Mouse (Mus musculus): ENCODE data around the gene Klf5. TPM values are rescaled to one million over a fixed set of nuclear protein-coding genes. Genes with fewer than 3 reads are reported as not detected.
A peak's percentile ranks its signal among the peaks of the same experiment; 100 is the strongest.

The Klf5 gene
- polyA plus RNA-seq (2015; fragmentation: Nextera tagmentation; extraction: Ambion mirVana), result 3.2 and 3.6 TPM in 2 replicates

- Histone ChIP-seq H3K4me1 (ENCODE audit: control insufficient read depth, insufficient read depth, low read depth, low read length) (peaks cover 13% of the 10 kb centered on the region), H3K27me3 (replicated peaks; ENCODE audit: control insufficient read depth, insufficient read depth, low read length) (peaks cover 4% of the 10 kb centered on the region; the same call in 1 of the 2 replicates), H3K4me3 (ENCODE audit: low read length) (peak within 1 kb of the TSS; percentile 74), H3K36me3 (ENCODE audit: control insufficient read depth, insufficient read depth, low read length) (no peaks in the 10 kb centered on the region), H3K9ac (ENCODE audit: low read depth, low read length) (peak within 1 kb of the TSS; percentile 72), H3K4me2 (ENCODE audit: low read length) (peak within 1 kb of the TSS; percentile 94), H3K9me3 (ENCODE audit: control insufficient read depth, low read length) (no peaks in the 10 kb centered on the region), H3K27ac (ENCODE audit: low read depth, low read length) (0 out of 2 replicates have a peak within 1 kb of the TSS, but pooled peaks have one; percentile 31)
- WGBS, result under 1% methylated on average over 56 of the region's 67 CpGs
- peak; percentile 98 for ATAC-seq
Observed at GRCm38 (mm10) chr14:99298385-99299021, at the start of gene Klf5. Gene Klf5, plus strand, starts transcription at chr14:99298691.

GRCm38 (mm10) chr14:99262026-99262425, 36.5 kb upstream of the Klf5 start:
- Histone ChIP-seq H3K27ac (ENCODE audit: low read depth, low read length) (no peak overlapping the region), H3K36me3 (ENCODE audit: control insufficient read depth, insufficient read depth, low read length) (no peaks in the 10 kb centered on the region; the same call in 1 of the 2 replicates), H3K4me2 (ENCODE audit: low read length) (no peak overlapping the region), H3K27me3 (replicated peaks; ENCODE audit: control insufficient read depth, insufficient read depth, low read length) (no peaks in the 10 kb centered on the region), H3K4me3 (ENCODE audit: low read length) (no peak overlapping the region), H3K9me3 (ENCODE audit: control insufficient read depth, low read length) (no peaks in the 10 kb centered on the region), H3K4me1 (ENCODE audit: control insufficient read depth, insufficient read depth, low read depth, low read length) (no peaks in the 10 kb centered on the region), H3K9ac (ENCODE audit: low read depth, low read length) (no peak overlapping the region)
- no peak for ATAC-seq
- 96% methylated on average over 12 of the region's 12 CpGs for WGBS

DNA sequence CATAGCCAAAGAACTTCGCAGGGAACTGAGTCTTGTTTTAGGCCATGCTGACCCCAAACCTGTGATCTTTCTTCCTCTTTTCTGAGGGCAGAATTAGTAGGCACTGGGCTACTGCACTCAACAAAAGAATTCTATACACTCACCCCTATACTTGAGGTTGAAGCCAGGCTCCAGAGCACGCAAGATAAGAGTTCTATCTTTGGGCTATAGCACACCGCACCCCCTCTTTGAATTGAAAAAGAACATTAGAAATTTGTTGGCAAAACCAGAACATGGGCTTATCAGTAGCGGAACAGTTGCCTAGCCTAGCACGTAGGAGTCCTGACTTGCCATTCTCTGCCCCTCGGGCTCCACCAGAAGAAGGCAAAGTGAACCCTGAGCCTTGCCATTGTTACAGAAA, 34.7 kb upstream of the Klf5 start:
- 91% methylated on average over 6 of the region's 6 CpGs for WGBS
- no peaks in the 10 kb centered on the region for H3K27me3 ChIP-seq (replicated peaks; ENCODE audit: control insufficient read depth, insufficient read depth, low read length)
- no peak overlapping the region for H3K9ac ChIP-seq (ENCODE audit: low read depth, low read length)
- H3K4me1 ChIP-seq (ENCODE audit: control insufficient read depth, insufficient read depth, low read depth, low read length), result no peaks in the 10 kb centered on the region
- ATAC-seq, result no peak
- no peak overlapping the region for H3K4me2 ChIP-seq (ENCODE audit: low read length)
- no peak overlapping the region for H3K27ac ChIP-seq (ENCODE audit: low read depth, low read length)
- H3K4me3 ChIP-seq (ENCODE audit: low read length), result no peak overlapping the region
- no peaks in the 10 kb centered on the region; the same call in 1 of the 2 replicates for H3K36me3 ChIP-seq (ENCODE audit: control insufficient read depth, insufficient read depth, low read length)
- H3K9me3 ChIP-seq (ENCODE audit: control insufficient read depth, low read length), result no peaks in the 10 kb centered on the region

DNA sequence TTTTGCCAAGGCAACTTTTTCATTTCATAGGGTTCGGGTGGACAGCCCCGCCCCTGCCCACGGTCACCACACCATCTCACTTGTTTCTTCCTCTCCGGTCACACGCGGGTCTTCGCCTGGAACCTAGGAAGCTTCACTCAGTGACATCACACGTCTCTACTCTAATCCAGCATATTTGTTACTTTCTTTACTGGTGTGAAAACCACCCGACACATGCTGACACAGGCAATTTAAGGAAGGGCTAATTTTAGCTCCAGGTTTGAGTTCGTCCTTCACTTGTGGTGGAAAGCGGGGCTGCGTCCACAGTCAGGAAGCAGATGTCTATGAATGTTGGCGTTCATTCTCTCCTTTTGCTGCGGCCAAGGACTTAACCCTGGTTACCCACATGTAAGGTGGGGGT, 32.7 kb upstream of the Klf5 start:
- Histone ChIP-seq H3K9ac (ENCODE audit: low read depth, low read length) (no peak overlapping the region), H3K4me1 (ENCODE audit: control insufficient read depth, insufficient read depth, low read depth, low read length) (no peaks in the 10 kb centered on the region), H3K4me2 (ENCODE audit: low read length) (no peak overlapping the region), H3K27ac (ENCODE audit: low read depth, low read length) (no peak overlapping the region), H3K4me3 (ENCODE audit: low read length) (no peak overlapping the region), H3K36me3 (ENCODE audit: control insufficient read depth, insufficient read depth, low read length) (no peaks in the 10 kb centered on the region), H3K9me3 (ENCODE audit: control insufficient read depth, low read length) (no peaks in the 10 kb centered on the region), H3K27me3 (replicated peaks; ENCODE audit: control insufficient read depth, insufficient read depth, low read length) (no peaks in the 10 kb centered on the region)
- ATAC-seq, result no peak
- WGBS, result 94% methylated on average over 14 of the region's 14 CpGs

- H3K4me1 ChIP-seq (ENCODE audit: control insufficient read depth, insufficient read depth, low read depth, low read length), result no peaks in the 10 kb centered on the region
- H3K36me3 ChIP-seq (ENCODE audit: control insufficient read depth, insufficient read depth, low read length), result no peaks in the 10 kb centered on the region
- WGBS, result 45% methylated on average over 5 of the region's 5 CpGs
- H3K27me3 ChIP-seq (replicated peaks; ENCODE audit: control insufficient read depth, insufficient read depth, low read length), result no peaks in the 10 kb centered on the region
- no peak overlapping the region for H3K4me3 ChIP-seq (ENCODE audit: low read length)
- no peak for ATAC-seq
- H3K9me3 ChIP-seq (ENCODE audit: control insufficient read depth, low read length), result no peaks in the 10 kb centered on the region
- no peak overlapping the region for H3K9ac ChIP-seq (ENCODE audit: low read depth, low read length)
- no peak overlapping the region for H3K27ac ChIP-seq (ENCODE audit: low read depth, low read length)
- H3K4me2 ChIP-seq (ENCODE audit: low read length), result no peak overlapping the region
Observed at GRCm38 (mm10) chr14:99266749-99267148, 31.7 kb upstream of the Klf5 start.

- no peaks in the 10 kb centered on the region for H3K9me3 ChIP-seq (ENCODE audit: control insufficient read depth, low read length)
- H3K27me3 ChIP-seq (replicated peaks; ENCODE audit: control insufficient read depth, insufficient read depth, low read length), result no peaks in the 10 kb centered on the region
- H3K36me3 ChIP-seq (ENCODE audit: control insufficient read depth, insufficient read depth, low read length), result no peaks in the 10 kb centered on the region
- no peak overlapping the region for H3K9ac ChIP-seq (ENCODE audit: low read depth, low read length)
- H3K4me1 ChIP-seq (ENCODE audit: control insufficient read depth, insufficient read depth, low read depth, low read length), result no peaks in the 10 kb centered on the region
- no peak overlapping the region for H3K27ac ChIP-seq (ENCODE audit: low read depth, low read length)
- H3K4me3 ChIP-seq (ENCODE audit: low read length), result no peak overlapping the region
- ATAC-seq, result no peak
- 86% methylated on average over 2 of the region's 2 CpGs for WGBS
- no peak overlapping the region for H3K4me2 ChIP-seq (ENCODE audit: low read length)
Observed at GRCm38 (mm10) chr14:99274056-99274455, 24.4 kb upstream of the Klf5 start.

- Histone ChIP-seq H3K27me3 (replicated peaks; ENCODE audit: control insufficient read depth, insufficient read depth, low read length) (no peaks in the 10 kb centered on the region), H3K4me3 (ENCODE audit: low read length) (no peak overlapping the region), H3K27ac (ENCODE audit: low read depth, low read length) (no peak overlapping the region), H3K36me3 (ENCODE audit: control insufficient read depth, insufficient read depth, low read length) (no peaks in the 10 kb centered on the region), H3K9me3 (ENCODE audit: control insufficient read depth, low read length) (no peaks in the 10 kb centered on the region), H3K4me2 (ENCODE audit: low read length) (no peak overlapping the region), H3K4me1 (ENCODE audit: control insufficient read depth, insufficient read depth, low read depth, low read length) (no peaks in the 10 kb centered on the region), H3K9ac (ENCODE audit: low read depth, low read length) (no peak overlapping the region)
- WGBS, result 34% methylated on average over 4 of the region's 4 CpGs
- ATAC-seq, result no peak
Observed at GRCm38 (mm10) chr14:99275827-99276226, 22.7 kb upstream of the Klf5 start.

- Histone ChIP-seq H3K36me3 (ENCODE audit: control insufficient read depth, insufficient read depth, low read length) (no peaks in the 10 kb centered on the region), H3K4me3 (ENCODE audit: low read length) (no peak overlapping the region), H3K27ac (ENCODE audit: low read depth, low read length) (no peak overlapping the region), H3K27me3 (replicated peaks; ENCODE audit: control insufficient read depth, insufficient read depth, low read length) (no peaks in the 10 kb centered on the region), H3K4me2 (ENCODE audit: low read length) (no peak overlapping the region), H3K4me1 (ENCODE audit: control insufficient read depth, insufficient read depth, low read depth, low read length) (no peaks in the 10 kb centered on the region), H3K9ac (ENCODE audit: low read depth, low read length) (no peak overlapping the region), H3K9me3 (ENCODE audit: control insufficient read depth, low read length) (no peaks in the 10 kb centered on the region)
- WGBS, result 19% methylated on average over 9 of the region's 9 CpGs
- no peak for ATAC-seq
Observed at GRCm38 (mm10) chr14:99278312-99278711, 20.2 kb upstream of the Klf5 start.

DNA sequence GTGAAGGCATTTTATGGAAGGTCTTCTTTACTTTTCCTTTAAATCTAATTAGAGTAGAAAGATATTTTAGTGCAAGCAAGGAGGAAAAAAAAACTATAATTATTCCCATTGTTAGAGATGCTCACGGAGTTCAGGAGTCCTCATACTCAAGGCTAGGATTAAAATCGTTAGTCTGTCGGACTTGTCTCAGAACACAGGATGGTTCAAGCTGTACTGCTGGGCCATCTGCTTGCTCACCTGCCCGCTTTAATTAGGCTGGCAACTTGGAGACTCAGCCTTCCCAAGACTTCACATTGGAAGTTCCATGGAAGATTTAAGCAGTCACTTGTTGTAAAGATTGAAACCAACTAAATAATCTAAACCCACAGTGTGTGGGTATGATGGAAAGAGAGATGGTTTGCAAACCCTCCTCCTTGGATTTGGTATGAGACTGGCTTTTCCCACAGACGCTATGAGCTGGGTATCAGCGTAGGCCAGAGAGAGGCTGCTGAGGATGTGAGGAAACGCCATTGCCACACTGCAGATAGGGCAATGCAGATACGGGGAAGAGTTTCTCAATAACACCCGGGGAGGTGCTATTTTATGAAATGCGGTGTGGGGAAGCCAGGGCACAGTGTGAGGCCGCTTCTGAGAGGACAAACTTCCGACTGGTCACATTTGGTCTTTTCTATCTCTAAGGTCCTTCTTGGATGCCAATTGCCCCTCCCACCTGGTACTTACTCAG, 19.6 kb upstream of the Klf5 start:
- Histone ChIP-seq H3K4me3 (ENCODE audit: low read length) (no peak overlapping the region), H3K36me3 (ENCODE audit: control insufficient read depth, insufficient read depth, low read length) (no peaks in the 10 kb centered on the region), H3K27ac (ENCODE audit: low read depth, low read length) (no peak overlapping the region), H3K9ac (ENCODE audit: low read depth, low read length) (no peak overlapping the region), H3K4me2 (ENCODE audit: low read length) (no peak overlapping the region), H3K9me3 (ENCODE audit: control insufficient read depth, low read length) (no peaks in the 10 kb centered on the region), H3K4me1 (ENCODE audit: control insufficient read depth, insufficient read depth, low read depth, low read length) (no peaks in the 10 kb centered on the region), H3K27me3 (replicated peaks; ENCODE audit: control insufficient read depth, insufficient read depth, low read length) (no peaks in the 10 kb centered on the region)
- WGBS, result 48% methylated on average over 12 of the region's 12 CpGs
- no peak for ATAC-seq
